In genomic region chr15:10668120-10668900, GRCm38 (mm10) we compare ENCODE assay signal across 24 mouse cellular contexts. TPM values are rescaled to one million over a fixed set of nuclear protein-coding genes. Genes with fewer than 3 reads are reported as not detected.
DNase-seq lines count a peak whose midpoint lies in the region; ATAC-seq and TF ChIP-seq lines count a peak whose summit lies in the region.
"Had no signal": no experiment of that assay in that cellular context is flagged by ENCODE, and none has a peak within 500 bp of the region (broad histone marks: within the 10 kb centered on the region; RNA-seq: fewer than 3 reads in every experiment).

No protein-coding gene starts in this region.

- H3K27ac ChIP-seq in kidney, embryonic 15.5 days: peak overlapping the region; percentile 11
- peak overlapping the region; percentile 88 for H3K27ac ChIP-seq in ES-Bruce4 (ENCODE audit: insufficient read depth, low read length)
- H3K27ac ChIP-seq in intestine, embryonic 16.5 days (ENCODE audit: low read length): no peak overlapping the region
- H3K27ac ChIP-seq in hindbrain, embryonic 12.5 days: no peak overlapping the region
- H3K27ac ChIP-seq: embryonic facial prominence, embryonic 13.5 days; heart, embryonic 10.5 days; hindbrain, embryonic 10.5 days; limb, embryonic 12.5 days; liver, embryonic 13.5 days; midbrain, embryonic 12.5 days; neural tube, embryonic 13.5 days had no signal

- peaks cover 55% of the 10 kb centered on the region for H3K4me1 ChIP-seq in kidney, embryonic 15.5 days
- peaks cover 4% of the 10 kb centered on the region for H3K4me1 ChIP-seq in ES-Bruce4 (ENCODE audit: control insufficient read depth, insufficient read depth, low read length)
- peaks cover 11% of the 10 kb centered on the region for H3K4me1 ChIP-seq in intestine, embryonic 16.5 days (ENCODE audit: control insufficient read depth, insufficient read depth, low read length)
- peaks cover 11% of the 10 kb centered on the region for H3K4me1 ChIP-seq in hindbrain, embryonic 12.5 days

- DNase-seq in kidney, postnatal 36 days: no peak
- peak; percentile 32 for DNase-seq in 3T3-L1 (ENCODE audit: low read depth, low spot score)
- DNase-seq in right cerebral cortex, postnatal 25 days: no peak
- no peak for DNase-seq in layer of hippocampus, postnatal 36 days
- DNase-seq: adrenal gland, adult 8-10 months; cerebellum, adult 9-11 months; gastrocnemius, postnatal 25 days; kidney, postnatal 10 days; layer of hippocampus, adult 9-11 months; liver, embryonic 13.5 days; spleen, adult 18-20 months; thymus, postnatal 36 days had no signal

- no peak overlapping the region for H3K4me3 ChIP-seq in kidney, embryonic 15.5 days (replicated peaks)
- no peak overlapping the region for H3K4me3 ChIP-seq in ES-Bruce4 (ENCODE audit: low read depth, low read length)
- no peak overlapping the region for H3K4me3 ChIP-seq in intestine, embryonic 16.5 days (ENCODE audit: low read length)
- no peak overlapping the region for H3K4me3 ChIP-seq in hindbrain, embryonic 12.5 days
- H3K4me3 ChIP-seq: embryonic facial prominence, embryonic 13.5 days; heart, embryonic 10.5 days; hindbrain, embryonic 10.5 days; limb, embryonic 12.5 days; liver, embryonic 13.5 days; midbrain, embryonic 12.5 days; neural tube, embryonic 13.5 days had no signal

- no peak overlapping the region for H3K4me2 ChIP-seq in kidney, embryonic 15.5 days
- H3K4me2 ChIP-seq in intestine, embryonic 16.5 days (ENCODE audit: low read depth, low read length): no peak overlapping the region
- H3K4me2 ChIP-seq in hindbrain, embryonic 12.5 days (replicated peaks): no peak overlapping the region
- H3K4me2 ChIP-seq: embryonic facial prominence, embryonic 13.5 days; limb, embryonic 12.5 days; liver, embryonic 13.5 days; midbrain, embryonic 12.5 days; neural tube, embryonic 13.5 days had no signal

- TF ChIP-seq POLR2A in ES-Bruce4 (IDR thresholded peaks at IDR 0.05; ENCODE audit: insufficient read depth, low read length): no peak

- H3K27me3 ChIP-seq in kidney, embryonic 15.5 days: no peaks in the 10 kb centered on the region
- H3K27me3 ChIP-seq in ES-Bruce4 (ENCODE audit: control insufficient read depth, insufficient read depth, low read length, poor library complexity, severe bottlenecking): no peaks in the 10 kb centered on the region
- H3K27me3 ChIP-seq in intestine, embryonic 16.5 days (replicated peaks; ENCODE audit: control insufficient read depth, insufficient read depth, low read length): no peaks in the 10 kb centered on the region
- no peaks in the 10 kb centered on the region for H3K27me3 ChIP-seq in hindbrain, embryonic 12.5 days
- H3K27me3 ChIP-seq: embryonic facial prominence, embryonic 13.5 days; limb, embryonic 12.5 days; liver, embryonic 13.5 days; midbrain, embryonic 12.5 days; neural tube, embryonic 13.5 days had no signal

- ATAC-seq in kidney, embryonic 15.5 days (replicated peaks; ENCODE audit: low FRiP score): no peak
- peak; percentile 47; the same call in 1 of the 2 replicates for ATAC-seq in intestine, embryonic 16.5 days
- ATAC-seq in hindbrain, embryonic 12.5 days (ENCODE audit: low FRiP score): no peak
- ATAC-seq: forebrain, embryonic 16.5 days had no signal

- H3K9me3 ChIP-seq in kidney, embryonic 15.5 days (replicated peaks): no peaks in the 10 kb centered on the region
- H3K9me3 ChIP-seq in ES-Bruce4 (replicated peaks; ENCODE audit: control insufficient read depth, insufficient read depth, low read length, poor library complexity, severe bottlenecking): no peaks in the 10 kb centered on the region
- no peaks in the 10 kb centered on the region for H3K9me3 ChIP-seq in intestine, embryonic 16.5 days (ENCODE audit: control insufficient read depth, low read length)
- H3K9me3 ChIP-seq in hindbrain, embryonic 12.5 days (replicated peaks): no peaks in the 10 kb centered on the region
- H3K9me3 ChIP-seq: embryonic facial prominence, embryonic 13.5 days; heart, embryonic 10.5 days; hindbrain, embryonic 10.5 days; limb, embryonic 12.5 days; liver, embryonic 13.5 days; midbrain, embryonic 12.5 days; neural tube, embryonic 13.5 days had no signal

- no peak for TF ChIP-seq EP300 in ES-Bruce4 (IDR thresholded peaks at IDR 0.05; ENCODE audit: insufficient read depth, low read depth, low read length)

- no peak overlapping the region for H3K9ac ChIP-seq in kidney, embryonic 15.5 days
- no peak overlapping the region for H3K9ac ChIP-seq in ES-Bruce4 (ENCODE audit: low read depth, poor library complexity, severe bottlenecking)
- no peak overlapping the region for H3K9ac ChIP-seq in intestine, embryonic 16.5 days (ENCODE audit: low read depth, low read length)
- no peak overlapping the region for H3K9ac ChIP-seq in hindbrain, embryonic 12.5 days
- H3K9ac ChIP-seq: embryonic facial prominence, embryonic 13.5 days; limb, embryonic 12.5 days; liver, embryonic 13.5 days; midbrain, embryonic 12.5 days; neural tube, embryonic 13.5 days had no signal

- WGBS in kidney, embryonic 15.5 days: 35% methylated on average over 10 of the region's 10 CpGs
- 56% methylated on average over 10 of the region's 10 CpGs for WGBS in intestine, embryonic 16.5 days
- 62% methylated on average over 10 of the region's 10 CpGs for WGBS in hindbrain, embryonic 12.5 days

- no peak for TF ChIP-seq CTCF in ES-Bruce4 (IDR thresholded peaks at IDR 0.05; ENCODE audit: low read depth, low read length)

- 0 out of 2 replicates have a peak, but pooled peaks cover 8% of the 10 kb centered on the region for H3K36me3 ChIP-seq in kidney, embryonic 15.5 days
- peaks cover 7% of the 10 kb centered on the region for H3K36me3 ChIP-seq in ES-Bruce4 (ENCODE audit: control insufficient read depth, insufficient read depth, low read length, poor library complexity, severe bottlenecking)
- no peaks in the 10 kb centered on the region for H3K36me3 ChIP-seq in intestine, embryonic 16.5 days (ENCODE audit: control insufficient read depth, insufficient read depth, low read length)
- no peaks in the 10 kb centered on the region for H3K36me3 ChIP-seq in hindbrain, embryonic 12.5 days
- H3K36me3 ChIP-seq: heart, embryonic 10.5 days; limb, embryonic 12.5 days; liver, embryonic 13.5 days; neural tube, embryonic 13.5 days had no signal

RNA-seq across cellular contexts. Expression of gene Rai14, which starts 46.1 kb away (rescaled TPM):
- polyA plus RNA-seq in kidney, embryonic 15.5 days (2015; fragmentation: Nextera tagmentation; extraction: Ambion mirVana): 66.4 and 67.8 TPM in 2 replicates
- 80.9 and 85.7 TPM in 2 replicates for polyA plus RNA-seq in ES-Bruce4 (2011; ENCODE audit: insufficient read depth, insufficient read length, low read depth, missing spikeins)
- 11.5 and 11.7 TPM in 2 replicates for polyA plus RNA-seq in intestine, embryonic 16.5 days (2015; fragmentation: Nextera tagmentation; extraction: Ambion mirVana)
- total RNA-seq in layer of hippocampus, postnatal 36 days (2021): 1 to 10 TPM; 4.8 to 5.6 TPM
- polyA plus RNA-seq in hindbrain, embryonic 12.5 days (2016; fragmentation: Nextera tagmentation; extraction: Ambion mirVana): 64.9 and 70.5 TPM in 2 replicates
- total RNA-seq: MEL had no signal

Comparison
In these comparisons a context has a peak if more than half of its experiments do, and no peak if none do; other contexts are left out.
1. H3K27ac ChIP-seq: peak in kidney, embryonic 15.5 days (single experiment) and ES-Bruce4 (single experiment); none in intestine, embryonic 16.5 days (single experiment) and hindbrain, embryonic 12.5 days (single experiment).